Mouse (Mus musculus) stomach, embryonic 15.5 days (tissue): Measurements from ENCODE around the gene Akt1. TPM values are rescaled to one million over a fixed set of nuclear protein-coding genes. Genes with fewer than 3 reads are reported as not detected.
A peak's percentile ranks its signal among the peaks of the same experiment; 100 is the strongest.

Experiments used
- ATAC-seq: fragments of 200-750 bp; cut with Nextera tagmentation; 2 replicates; pipeline ENCODE4 v1.8.0; 2017; ENCODE audit warnings: low read depth, moderate number of reproducible peaks, moderate TSS enrichment; ENCODE audit not compliant: insufficient read depth, low FRiP score
- H3K27ac ChIP-seq: fragments of 300-500 bp; sonication (generic); 2 replicates; pipeline ENCODE4 v1.5.1; 2015; ENCODE audit warnings: mild to moderate bottlenecking, inconsistent platforms
- H3K27me3 ChIP-seq: fragments of 300-500 bp; sonication (generic); replicated peaks from 2 replicates; pipeline ENCODE4 v1.6.1; 2015; ENCODE audit warnings: inconsistent platforms
- H3K36me3 ChIP-seq: fragments of 300-500 bp; sonication (generic); 2 replicates; pipeline ENCODE4 v1.6.1; 2015; ENCODE audit warnings: inconsistent platforms
- H3K4me1 ChIP-seq: fragments of 300-500 bp; sonication (generic); 2 replicates; pipeline ENCODE4 v1.6.1; 2015; ENCODE audit warnings: inconsistent platforms
- H3K4me2 ChIP-seq: fragments of 300-500 bp; sonication (generic); 2 replicates; pipeline ENCODE4 v1.6.1; 2015; ENCODE audit warnings: mild to moderate bottlenecking, inconsistent platforms
- H3K4me3 ChIP-seq: fragments of 300-500 bp; sonication (generic); replicated peaks from 2 replicates; pipeline ENCODE4 v1.5.1; 2015; ENCODE audit warnings: inconsistent platforms
- H3K9ac ChIP-seq: fragments of 300-500 bp; sonication (generic); 2 replicates; pipeline ENCODE4 v1.6.1; 2015; ENCODE audit warnings: inconsistent platforms
- H3K9me3 ChIP-seq: fragments of 300-500 bp; sonication (generic); 2 replicates; pipeline ENCODE4 v1.6.1; 2016; ENCODE audit warnings: inconsistent platforms
- WGBS: fragments of 180-500 bp; shearing (Covaris S2); methylation state at CpG from one replicate; pipeline ENCODE4 v1.1.7; 2015; 5-methylcytosine and 5-hydroxymethylcytosine counted together
- polyA plus RNA-seq: library from polyadenylated mRNA; unstranded; fragments of >200 nt; fragmentation: Nextera tagmentation; extraction: Ambion mirVana; gene quantifications from 2 replicates; pipeline ENCODE4 v1.2.1, GENCODE M21; 2015

Akt1 gene
- polyA plus RNA-seq, 1 experiment from 2014 or later, result 161 TPM

DNA sequence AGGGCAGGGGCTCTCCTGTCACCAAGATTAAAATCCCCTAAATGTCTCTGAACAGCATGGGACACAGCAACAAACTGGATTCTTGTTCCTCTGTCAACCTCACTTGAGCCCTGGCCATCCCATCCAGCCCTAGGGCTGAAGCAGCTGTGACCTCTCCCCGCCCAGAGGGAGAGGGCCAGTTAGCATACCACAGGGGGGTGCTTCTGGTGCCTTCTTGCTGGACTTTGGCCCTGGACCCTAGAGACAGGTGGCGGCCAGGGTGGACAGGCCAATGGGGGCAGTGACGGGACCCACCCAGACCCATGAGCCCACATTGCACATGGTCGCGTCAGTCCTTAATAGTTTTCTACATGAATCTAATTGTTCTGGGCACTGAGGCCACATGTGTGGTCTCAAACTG, 20.6 kb downstream of the Akt1 start:
- Histone ChIP-seq H3K27me3 (no peaks in the 10 kb centered on the region), H3K4me1 (peaks cover 13% of the 10 kb centered on the region; the same call in 1 of the 2 replicates), H3K36me3 (peaks cover 67% of the 10 kb centered on the region), H3K9me3 (no peaks in the 10 kb centered on the region), H3K4me2 (no peak overlapping the region), H3K9ac (no peak overlapping the region), H3K4me3 (no peak overlapping the region), H3K27ac (no peak overlapping the region)
- ATAC-seq, result no peak
- 88% methylated on average over 5 of the region's 5 CpGs for WGBS

DNA sequence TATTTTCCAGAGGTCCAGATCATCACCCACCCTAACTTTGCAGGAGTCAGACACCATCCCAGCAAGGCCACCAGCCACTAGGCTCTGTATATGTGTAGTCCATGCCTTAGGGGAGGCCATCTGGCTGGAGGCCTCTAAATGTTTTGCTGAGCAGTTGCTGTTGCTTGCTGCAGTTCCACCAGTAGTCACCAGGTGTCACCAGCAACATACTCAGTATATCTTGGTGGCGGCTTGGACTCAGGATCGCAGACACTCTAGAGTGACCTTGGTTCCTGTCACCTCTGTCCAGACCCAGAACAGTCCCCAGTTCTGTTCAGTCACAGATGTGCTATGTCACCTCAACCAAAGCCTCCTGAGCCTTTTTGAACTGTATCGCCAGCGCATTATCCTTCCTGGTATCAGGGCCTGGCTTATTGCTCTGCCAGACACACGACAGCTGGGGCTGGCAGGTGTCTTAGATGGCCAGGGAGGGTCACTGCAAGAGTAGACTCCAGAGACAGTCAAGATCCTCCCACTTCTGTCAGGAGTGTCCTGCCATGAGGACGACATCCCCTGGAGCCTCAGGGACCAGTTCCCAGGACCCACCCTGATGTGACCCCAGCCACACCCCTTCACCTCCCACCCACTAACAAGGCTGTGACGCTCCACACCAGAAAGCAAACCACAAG, 21.4 kb downstream of the Akt1 start:
- Histone ChIP-seq H3K27me3 (no peaks in the 10 kb centered on the region), H3K4me3 (no peak overlapping the region), H3K4me1 (peaks cover 10% of the 10 kb centered on the region; the same call in 1 of the 2 replicates), H3K27ac (no peak overlapping the region), H3K9ac (no peak overlapping the region), H3K9me3 (no peaks in the 10 kb centered on the region), H3K36me3 (peaks cover 65% of the 10 kb centered on the region), H3K4me2 (no peak overlapping the region)
- peak; percentile 32; the same call in 1 of the 2 replicates for ATAC-seq
- 36% methylated on average over 7 of the region's 7 CpGs for WGBS

DNA sequence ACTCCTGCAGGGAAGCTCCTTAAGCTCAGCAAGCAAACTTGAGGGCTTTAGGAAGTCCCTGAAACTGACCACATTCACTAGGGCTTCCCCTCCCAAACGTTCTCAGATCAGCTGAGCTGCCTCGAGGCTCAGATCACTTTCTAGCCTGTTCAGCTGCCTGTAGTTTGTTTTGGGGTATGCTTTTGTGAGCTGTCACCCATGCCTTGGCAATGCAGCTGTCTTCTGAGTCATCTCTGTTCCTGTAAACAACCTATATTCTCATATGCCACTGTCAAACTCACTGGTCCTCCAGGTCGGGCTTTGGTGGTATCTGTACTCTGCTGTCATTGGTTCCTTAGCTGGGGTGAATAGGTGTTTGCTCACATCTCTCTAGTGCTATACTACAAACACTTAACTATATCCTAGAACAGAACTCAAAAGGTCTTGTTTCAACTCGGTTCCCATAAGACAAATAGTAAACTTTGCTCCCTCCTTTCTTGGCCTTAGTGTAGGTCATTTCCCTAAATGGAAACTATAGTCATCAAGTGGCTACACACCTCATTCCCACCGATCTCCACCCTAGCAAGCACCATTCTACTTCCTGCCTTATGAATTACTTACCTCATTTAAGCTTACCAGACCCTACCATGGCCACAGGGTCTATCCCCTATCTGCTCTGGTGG, 22.8 kb downstream of the Akt1 start:
- Histone ChIP-seq H3K9ac (no peak overlapping the region), H3K4me2 (no peak overlapping the region), H3K27ac (no peak overlapping the region), H3K4me3 (no peak overlapping the region), H3K4me1 (peaks cover 10% of the 10 kb centered on the region; the same call in 1 of the 2 replicates), H3K9me3 (no peaks in the 10 kb centered on the region), H3K27me3 (no peaks in the 10 kb centered on the region), H3K36me3 (peaks cover 57% of the 10 kb centered on the region)
- WGBS, result 72% methylated on average over 5 of the region's 5 CpGs
- ATAC-seq, result no peak

DNA sequence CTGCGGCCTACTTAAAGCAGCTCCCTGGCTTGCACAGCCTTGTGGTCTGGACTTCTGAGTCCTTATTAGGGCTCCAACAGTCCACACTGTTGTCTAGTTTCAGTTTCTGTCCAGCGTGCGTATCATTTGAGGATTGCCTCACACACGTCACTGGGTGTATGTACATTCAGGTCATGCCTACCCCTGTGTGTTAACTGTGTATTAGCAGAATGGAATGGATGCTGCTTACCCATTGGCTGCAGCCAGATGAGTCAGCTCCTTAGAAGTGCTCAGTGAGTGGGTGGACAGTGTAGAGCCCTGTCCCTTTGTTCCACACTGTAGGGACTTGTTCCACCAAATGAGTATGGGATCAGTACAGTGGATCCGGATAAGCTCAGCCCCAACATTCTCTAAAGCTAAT, 26.6 kb downstream of the Akt1 start:
- H3K36me3 ChIP-seq, result peaks cover 24% of the 10 kb centered on the region
- 85% methylated on average over 5 of the region's 5 CpGs for whole genome bisulfite sequencing
- no peak for ATAC-seq

DNA sequence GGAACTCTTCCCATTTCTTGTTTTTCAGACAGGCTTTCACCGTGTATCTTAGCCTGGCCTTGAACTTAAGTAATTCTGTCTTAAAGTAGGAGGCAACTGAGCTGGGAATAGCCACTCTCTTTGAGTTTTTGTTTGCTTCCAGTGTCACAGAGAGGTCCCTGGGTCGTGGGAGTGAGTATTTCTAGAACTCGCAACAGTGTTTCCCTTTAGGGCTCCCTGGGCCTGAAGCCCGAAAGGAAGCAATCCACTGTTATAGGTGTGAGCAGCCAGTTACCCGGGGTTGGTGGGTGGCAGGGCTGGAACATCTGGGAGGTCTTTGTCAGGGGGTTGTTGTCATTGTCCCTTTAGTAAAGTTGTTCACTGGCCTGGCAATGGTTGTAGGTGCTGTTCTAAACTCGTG, 28.5 kb downstream of the Akt1 start:
- H3K4me1 ChIP-seq, result peaks cover 18% of the 10 kb centered on the region
- no peaks in the 10 kb centered on the region for H3K9me3 ChIP-seq
- no peak for ATAC-seq
- peak overlapping the region; percentile 83 for H3K4me3 ChIP-seq
- peaks cover 11% of the 10 kb centered on the region for H3K36me3 ChIP-seq
- 41% methylated on average over 6 of the region's 6 CpGs for WGBS
- peak overlapping the region; percentile 87 for H3K4me2 ChIP-seq
- H3K9ac ChIP-seq, result no peak overlapping the region; the same call in 1 of the 2 replicates
- H3K27ac ChIP-seq, result no peak overlapping the region
- H3K27me3 ChIP-seq, result no peaks in the 10 kb centered on the region

More for the DNA sequence above, 26.6 kb downstream of the Akt1 start:
- Histone ChIP-seq H3K4me1 (peaks cover 18% of the 10 kb centered on the region), H3K4me3 (no peak overlapping the region), H3K4me2 (no peak overlapping the region), H3K9ac (no peak overlapping the region), H3K9me3 (no peaks in the 10 kb centered on the region), H3K27me3 (no peaks in the 10 kb centered on the region), H3K27ac (no peak overlapping the region)

DNA sequence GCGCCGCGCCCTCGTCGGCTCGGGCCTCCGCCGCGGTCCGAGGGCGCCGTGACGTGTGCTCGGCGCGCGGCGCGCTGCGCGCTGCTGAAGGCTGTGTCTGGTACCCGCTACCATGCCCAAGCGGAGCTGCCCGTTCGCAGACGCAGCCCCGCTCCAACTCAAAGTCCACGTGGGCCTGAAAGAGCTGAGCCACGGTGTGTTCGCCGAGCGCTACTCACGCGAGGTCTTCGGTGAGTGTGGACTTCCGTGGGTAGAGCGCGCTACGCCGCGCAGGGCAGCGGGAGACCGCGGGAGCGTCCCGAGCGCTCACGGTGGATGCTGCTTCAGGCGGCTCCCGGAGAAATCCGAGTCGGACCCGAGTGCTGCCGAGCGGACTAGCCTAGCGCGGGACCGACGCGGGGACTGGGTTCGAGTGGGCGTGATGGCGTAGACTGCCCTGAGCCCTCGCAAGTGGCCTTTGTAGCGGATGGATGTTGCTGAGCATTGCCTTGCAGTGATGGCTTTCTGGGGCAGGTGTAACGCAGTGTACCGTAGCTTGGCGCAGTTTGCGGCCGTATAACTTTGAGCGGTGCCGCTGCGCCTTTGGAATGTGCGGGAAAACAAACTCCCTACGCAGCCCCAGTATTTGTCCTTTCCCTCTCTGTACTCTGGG, 29.7 kb downstream of the Akt1 start:
- Histone ChIP-seq H3K4me2 (peak overlapping the region; percentile 87), H3K4me3 (peak overlapping the region; percentile 83), H3K27ac (peak overlapping the region; percentile 91), H3K27me3 (no peaks in the 10 kb centered on the region), H3K9me3 (no peaks in the 10 kb centered on the region), H3K36me3 (peaks cover 11% of the 10 kb centered on the region), H3K9ac (peak overlapping the region; percentile 82), H3K4me1 (peaks cover 18% of the 10 kb centered on the region)
- WGBS, result under 1% methylated on average over 75 of the region's 75 CpGs
- ATAC-seq, result peak; percentile 6

DNA sequence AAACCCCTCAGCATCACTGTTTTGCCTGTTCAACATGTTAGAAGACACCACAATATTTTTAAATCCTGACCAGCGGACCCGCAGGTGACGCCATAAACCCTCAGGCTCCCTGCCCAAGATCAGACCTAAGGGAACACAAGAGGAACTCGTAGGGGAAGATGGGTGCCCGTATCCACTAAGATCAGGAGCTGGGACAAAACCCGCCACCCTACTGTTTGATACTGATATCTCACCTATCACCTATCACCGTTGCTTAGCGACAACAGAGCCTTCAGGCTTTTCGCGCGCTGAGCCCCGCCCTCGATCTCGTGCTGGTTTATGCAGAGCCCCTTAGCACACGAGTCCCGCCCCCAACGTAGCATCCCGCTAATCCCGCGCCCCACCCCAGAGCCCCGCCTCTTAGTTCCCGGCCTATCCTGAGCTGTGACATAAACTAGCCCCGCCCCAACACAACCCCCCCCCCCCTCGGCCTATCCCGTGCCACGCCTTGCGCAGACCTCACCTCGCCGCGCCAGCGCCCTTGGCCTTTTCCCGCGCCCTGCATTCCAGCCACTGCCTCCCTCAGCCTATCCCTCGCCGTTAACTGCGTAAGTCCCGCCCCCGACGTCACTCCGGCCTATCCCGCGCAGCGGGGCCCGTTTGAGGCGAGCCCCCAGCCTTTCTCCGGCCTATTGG, 30.4 kb downstream of the Akt1 start, which contains the start of gene Siva1:
Gene Siva1 (plus strand): TSS at position 500 of the 675 bp plus-strand sequence.
- peak within 1 kb of the TSS; percentile 87 for H3K4me2 ChIP-seq
- H3K27me3 ChIP-seq, result no peaks in the 10 kb centered on the region
- H3K36me3 ChIP-seq, result peaks cover 11% of the 10 kb centered on the region
- peak within 1 kb of the TSS; percentile 91 for H3K27ac ChIP-seq
- peak within 1 kb of the TSS; percentile 83 for H3K4me3 ChIP-seq
- peak within 1 kb of the TSS; percentile 82 for H3K9ac ChIP-seq
- H3K9me3 ChIP-seq, result no peaks in the 10 kb centered on the region
- ATAC-seq, result peak; percentile 97
- WGBS, result 2% methylated on average over 46 of the region's 46 CpGs
- H3K4me1 ChIP-seq, result peaks cover 18% of the 10 kb centered on the region

DNA sequence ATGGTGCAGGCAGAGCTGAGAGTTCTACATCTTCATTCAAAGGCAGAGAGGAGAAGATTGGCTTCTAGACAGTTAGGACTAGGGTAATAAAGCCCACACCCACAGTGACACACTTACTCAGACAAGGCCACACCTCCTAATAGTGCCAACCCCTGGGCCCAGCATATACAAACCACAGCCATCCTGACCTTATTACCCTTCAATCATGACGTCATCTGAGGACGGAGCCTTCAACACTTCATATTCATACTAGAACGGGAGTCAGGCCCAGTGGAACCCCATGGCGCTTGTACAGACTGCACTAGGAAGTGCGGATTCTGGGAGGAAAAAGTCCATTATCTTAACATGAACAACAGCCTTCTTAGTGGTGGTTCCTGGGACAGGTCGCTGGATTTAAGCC, 31.6 kb downstream of the Akt1 start:
- Histone ChIP-seq H3K27ac (no peak overlapping the region), H3K27me3 (no peaks in the 10 kb centered on the region), H3K4me3 (no peak overlapping the region), H3K9ac (no peak overlapping the region), H3K4me2 (no peak overlapping the region), H3K36me3 (peaks cover 4% of the 10 kb centered on the region; the same call in 1 of the 2 replicates), H3K9me3 (no peaks in the 10 kb centered on the region), H3K4me1 (peaks cover 18% of the 10 kb centered on the region)
- 92% methylated on average over 6 of the region's 6 CpGs for WGBS
- ATAC-seq, result no peak

DNA sequence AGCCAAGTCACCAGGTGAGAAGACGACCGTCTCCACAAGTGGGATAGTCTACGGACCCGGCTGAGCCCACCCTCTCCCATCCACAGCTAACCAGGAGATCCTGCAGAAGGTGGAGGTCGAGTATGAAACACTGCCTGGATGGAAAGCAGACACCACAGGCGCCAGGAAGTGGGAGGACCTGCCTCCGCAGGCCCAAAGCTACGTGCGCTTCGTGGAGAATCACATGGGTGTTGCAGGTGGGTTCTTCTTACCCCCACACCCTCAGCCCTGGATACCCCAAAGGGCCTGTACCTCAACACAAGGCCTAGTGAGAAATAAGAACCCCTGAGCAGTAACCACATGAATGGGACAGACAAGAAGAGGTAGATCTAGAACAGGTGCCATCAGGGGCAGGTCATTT, 35.2 kb downstream of the Akt1 start:
- no peak overlapping the region for H3K27ac ChIP-seq
- peaks cover 6% of the 10 kb centered on the region for H3K4me1 ChIP-seq
- ATAC-seq, result no peak
- H3K9ac ChIP-seq, result no peak overlapping the region
- H3K4me3 ChIP-seq, result no peak overlapping the region
- WGBS, result 79% methylated on average over 10 of the region's 10 CpGs
- H3K27me3 ChIP-seq, result no peaks in the 10 kb centered on the region
- H3K4me2 ChIP-seq, result no peak overlapping the region
- H3K9me3 ChIP-seq, result no peaks in the 10 kb centered on the region
- no peaks in the 10 kb centered on the region for H3K36me3 ChIP-seq

DNA sequence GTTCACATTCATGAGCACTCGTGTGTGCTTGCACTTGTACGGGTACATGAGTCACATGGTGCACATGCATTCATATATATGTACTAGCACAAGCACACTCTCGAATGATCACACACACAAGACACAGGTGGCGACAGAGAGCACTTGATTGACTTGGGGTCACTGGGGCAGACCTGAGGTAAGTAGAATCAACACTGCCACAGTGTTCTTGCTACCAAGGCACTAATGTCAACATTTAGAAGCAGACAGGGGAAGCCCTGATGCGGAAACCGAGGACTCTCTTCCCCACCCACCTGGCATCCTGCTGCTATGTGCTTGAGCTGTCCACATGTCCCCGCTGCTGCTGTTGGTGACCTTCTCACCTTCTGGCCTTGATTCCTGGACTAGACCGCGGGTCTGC, 41.0 kb downstream of the Akt1 start:
- 62% methylated on average over 9 of the region's 9 CpGs for WGBS
- Histone ChIP-seq H3K27me3 (no peaks in the 10 kb centered on the region), H3K4me3 (no peak overlapping the region), H3K4me1 (peaks cover 27% of the 10 kb centered on the region), H3K9me3 (no peaks in the 10 kb centered on the region), H3K36me3 (no peaks in the 10 kb centered on the region), H3K9ac (no peak overlapping the region), H3K27ac (no peak overlapping the region), H3K4me2 (no peak overlapping the region)
- ATAC-seq, result no peak

DNA sequence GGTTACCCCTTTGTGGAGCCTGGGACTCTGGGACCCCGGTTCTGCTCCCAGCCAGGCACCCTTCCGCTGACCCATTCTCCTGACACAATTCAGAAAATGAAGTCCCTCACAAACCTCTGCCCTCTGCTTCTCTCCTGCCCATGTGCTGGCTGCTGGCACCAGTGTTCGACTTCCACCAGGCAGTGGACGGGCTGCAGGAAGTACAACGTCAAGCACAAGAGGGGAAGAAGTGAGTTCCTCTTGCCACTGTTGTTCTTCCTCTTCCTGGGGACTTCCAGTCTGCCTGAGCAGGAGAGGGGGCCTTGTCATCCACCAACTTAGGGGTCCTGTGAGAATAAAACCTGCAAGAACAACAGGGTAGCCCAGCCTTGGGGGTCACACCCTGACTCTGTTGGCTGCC, 41.8 kb downstream of the Akt1 start:
- WGBS, result 77% methylated on average over 5 of the region's 5 CpGs
- no peaks in the 10 kb centered on the region for H3K27me3 ChIP-seq
- no peak for ATAC-seq
- no peak overlapping the region for H3K27ac ChIP-seq
- no peak overlapping the region for H3K9ac ChIP-seq
- peaks cover 28% of the 10 kb centered on the region for H3K4me1 ChIP-seq
- no peaks in the 10 kb centered on the region for H3K9me3 ChIP-seq
- H3K36me3 ChIP-seq, result no peaks in the 10 kb centered on the region
- no peak overlapping the region for H3K4me2 ChIP-seq
- no peak overlapping the region for H3K4me3 ChIP-seq
